Mouse (Mus musculus) liver, postnatal 0 days (tissue): Measurements from ENCODE around the gene Insm1. TPM values are rescaled to one million over a fixed set of nuclear protein-coding genes. Genes with fewer than 3 reads are reported as not detected.

ENCODE experiments used
- ATAC-seq: fragments of 200-750 bp; cut with Nextera tagmentation; 2 replicates; pipeline ENCODE4 v1.8.0; 2017; ENCODE audit warnings: mild to moderate bottlenecking, moderate library complexity
- DNase-seq: peaks from one replicate; pipeline ENCODE4 v3.0.0-alpha.2; 2016
- H3K27ac ChIP-seq: fragments of 300-500 bp; sonication (generic); 2 replicates; pipeline ENCODE4 v1.5.1; 2014; ENCODE audit warnings: antibody characterized with exemption, moderate library complexity, mild to moderate bottlenecking, low read depth
- H3K27me3 ChIP-seq: fragments of 300-500 bp; sonication (generic); 2 replicates; pipeline ENCODE4 v1.6.1; 2014; ENCODE audit warnings: low read length, control low read depth, mixed read lengths; ENCODE audit not compliant: insufficient read depth
- H3K36me3 ChIP-seq: fragments of 300-500 bp; sonication (generic); replicated peaks from 2 replicates; pipeline ENCODE4 v1.6.1; 2014; ENCODE audit warnings: mild to moderate bottlenecking, control low read depth, low read length, moderate library complexity, mixed read lengths; ENCODE audit not compliant: insufficient read depth
- H3K4me1 ChIP-seq: fragments of 300-500 bp; sonication (generic); 2 replicates; pipeline ENCODE4 v1.6.1; 2014; ENCODE audit warnings: antibody characterized with exemption, mild to moderate bottlenecking, control low read depth; ENCODE audit not compliant: insufficient read depth
- H3K4me2 ChIP-seq: fragments of 300-500 bp; sonication (generic); 2 replicates; pipeline ENCODE4 v1.6.1; 2014; ENCODE audit warnings: low read depth, mild to moderate bottlenecking, low read length, moderate library complexity, mixed read lengths
- H3K4me3 ChIP-seq: fragments of 300-500 bp; sonication (generic); 2 replicates; pipeline ENCODE4 v1.5.1; 2014; ENCODE audit warnings: low read depth, low read length
- H3K9ac ChIP-seq: fragments of 300-500 bp; sonication (generic); replicated peaks from 2 replicates; pipeline ENCODE4 v1.6.1; 2014; ENCODE audit warnings: mild to moderate bottlenecking, moderate library complexity
- H3K9me3 ChIP-seq: fragments of 300-500 bp; sonication (generic); 2 replicates; pipeline ENCODE4 v1.6.1; 2016; ENCODE audit warnings: mild to moderate bottlenecking, control low read depth, low read length, mixed read lengths
- CTCF ChIP-seq: sonication (generic); IDR thresholded peaks from 2 replicates; pipeline ENCODE4 v1.5.1; 2016; ENCODE audit warnings: antibody characterized with exemption, low read depth
- EP300 ChIP-seq: IDR thresholded peaks from 2 replicates; pipeline ENCODE4 v1.6.1; 2016; ENCODE audit warnings: antibody characterized with exemption, low read depth, mild to moderate bottlenecking
- WGBS: fragments of 180-500 bp; shearing (Covaris S2); extraction: QIAGEN DNeasy Blood & Tissue Kit; methylation state at CpG from one replicate; pipeline ENCODE4 v1.1.7; 2014; ENCODE audit not compliant: insufficient replicate concordance; 5-methylcytosine and 5-hydroxymethylcytosine counted together
- polyA plus RNA-seq: library from polyadenylated mRNA; unstranded; fragments of >200 nt; fragmentation: Nextera tagmentation; extraction: Ambion mirVana; gene quantifications from 2 replicates; pipeline ENCODE4 v1.2.1, GENCODE M21; 2015

Gene Insm1
- polyA plus RNA-seq, 1 experiment from 2014 or later = not detected

DNA sequence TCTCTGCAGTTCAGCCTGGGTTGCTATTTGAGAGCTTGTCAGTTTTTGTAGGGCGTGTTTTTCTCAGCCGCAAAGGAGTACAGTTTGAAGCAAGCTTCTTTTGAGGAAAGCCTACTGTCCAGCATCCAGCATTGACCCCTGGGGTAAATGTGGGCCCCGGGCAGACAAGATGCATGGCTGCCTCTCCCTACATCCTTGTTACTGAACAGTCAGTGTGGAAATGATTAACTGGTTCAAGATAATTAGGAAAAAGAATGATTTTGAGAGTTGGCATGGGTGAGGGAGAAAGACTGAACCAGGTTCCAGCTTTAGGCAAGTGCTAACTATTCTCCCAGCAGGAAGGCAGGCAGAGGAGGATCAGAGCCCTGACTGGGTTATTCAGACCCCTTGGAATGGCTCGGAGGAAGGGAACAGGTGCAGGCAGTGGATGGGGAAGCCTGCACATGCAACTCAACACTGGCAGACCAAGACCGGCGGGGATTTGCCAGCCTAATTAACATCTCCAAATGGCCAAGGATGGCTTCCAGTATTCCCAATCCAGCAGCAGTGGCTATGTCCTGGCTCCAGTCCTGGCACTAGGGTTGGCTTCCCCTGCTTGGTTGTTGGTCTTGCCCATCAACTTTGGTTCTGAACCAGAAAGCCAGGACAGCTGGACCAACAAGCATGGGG, 28.6 kb downstream of the Insm1 start:
- ATAC-seq (no peak), DNase-seq (no peak)
- no peaks in the 10 kb centered on the region for H3K9me3 ChIP-seq
- no peak overlapping the region for H3K4me3 ChIP-seq
- 0 out of 2 replicates have a peak, but pooled peaks cover 15% of the 10 kb centered on the region for H3K36me3 ChIP-seq
- WGBS = 74% methylated on average over 6 of the region's 6 CpGs
- TF ChIP-seq CTCF (no peak), EP300 (no peak)
- no peak overlapping the region for H3K4me2 ChIP-seq
- no peaks in the 10 kb centered on the region for H3K4me1 ChIP-seq
- no peak overlapping the region for H3K9ac ChIP-seq
- no peaks in the 10 kb centered on the region for H3K27me3 ChIP-seq
- no peak overlapping the region for H3K27ac ChIP-seq

DNA sequence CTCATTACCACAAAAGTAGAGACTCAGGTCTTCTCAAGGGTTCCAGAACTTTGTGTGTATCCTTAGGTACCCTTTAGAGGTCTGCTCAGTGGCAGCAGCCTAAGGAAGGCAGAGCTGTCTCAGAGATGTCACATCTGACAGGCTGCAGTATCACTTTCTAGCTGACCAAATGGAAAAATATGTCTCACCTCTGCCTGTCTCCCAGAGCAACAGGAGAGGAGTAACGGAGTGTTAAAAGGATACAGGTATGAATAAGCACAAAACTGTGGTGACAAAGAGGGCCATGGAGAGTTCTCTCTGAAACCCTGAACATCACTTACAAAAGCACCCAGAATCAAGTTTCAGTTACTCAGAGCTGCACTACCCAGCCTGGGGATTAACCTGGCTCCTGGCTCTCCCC, 32.7 kb downstream of the Insm1 start:
- no peaks in the 10 kb centered on the region for H3K4me1 ChIP-seq
- no peak overlapping the region for H3K4me3 ChIP-seq
- H3K27me3 ChIP-seq = no peaks in the 10 kb centered on the region
- H3K36me3 ChIP-seq = 0 out of 2 replicates have a peak, but pooled peaks cover 7% of the 10 kb centered on the region
- no peak for TF ChIP-seq EP300
- TF ChIP-seq CTCF = no peak
- no peak overlapping the region for H3K4me2 ChIP-seq
- ATAC-seq (no peak), DNase-seq (no peak)
- no peak overlapping the region for H3K27ac ChIP-seq
- H3K9me3 ChIP-seq = no peaks in the 10 kb centered on the region
- H3K9ac ChIP-seq = no peak overlapping the region
- 70% methylated on average over 1 of the region's 1 CpGs for WGBS

DNA sequence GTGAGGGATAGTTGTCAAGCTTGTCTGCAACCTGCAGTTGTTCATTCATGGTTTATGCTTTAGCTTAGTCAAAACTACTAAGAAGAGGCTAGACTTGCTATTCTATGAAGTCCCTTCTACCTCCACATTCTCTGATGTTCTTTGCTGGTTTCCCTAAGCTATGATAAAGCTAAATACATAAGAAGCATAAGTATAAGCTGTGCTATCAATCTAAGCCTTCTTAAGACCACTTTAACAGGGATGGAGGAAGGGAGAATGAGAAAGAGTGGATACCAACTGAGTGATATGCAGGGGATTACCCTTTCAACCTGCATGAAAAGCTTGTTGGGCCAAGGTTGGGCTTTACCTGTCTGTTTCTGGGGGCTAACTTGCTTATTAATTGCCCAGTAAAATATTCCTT, 33.9 kb downstream of the Insm1 start:
- TF ChIP-seq EP300 (no peak), CTCF (no peak)
- no peaks in the 10 kb centered on the region for H3K4me1 ChIP-seq
- H3K27me3 ChIP-seq = no peaks in the 10 kb centered on the region
- ATAC-seq (no peak), DNase-seq (no peak)
- no peak overlapping the region for H3K4me2 ChIP-seq
- no peak overlapping the region for H3K27ac ChIP-seq
- H3K36me3 ChIP-seq = 0 out of 2 replicates have a peak, but pooled peaks cover 7% of the 10 kb centered on the region
- H3K4me3 ChIP-seq = no peak overlapping the region
- H3K9ac ChIP-seq = no peak overlapping the region
- no peaks in the 10 kb centered on the region for H3K9me3 ChIP-seq

DNA sequence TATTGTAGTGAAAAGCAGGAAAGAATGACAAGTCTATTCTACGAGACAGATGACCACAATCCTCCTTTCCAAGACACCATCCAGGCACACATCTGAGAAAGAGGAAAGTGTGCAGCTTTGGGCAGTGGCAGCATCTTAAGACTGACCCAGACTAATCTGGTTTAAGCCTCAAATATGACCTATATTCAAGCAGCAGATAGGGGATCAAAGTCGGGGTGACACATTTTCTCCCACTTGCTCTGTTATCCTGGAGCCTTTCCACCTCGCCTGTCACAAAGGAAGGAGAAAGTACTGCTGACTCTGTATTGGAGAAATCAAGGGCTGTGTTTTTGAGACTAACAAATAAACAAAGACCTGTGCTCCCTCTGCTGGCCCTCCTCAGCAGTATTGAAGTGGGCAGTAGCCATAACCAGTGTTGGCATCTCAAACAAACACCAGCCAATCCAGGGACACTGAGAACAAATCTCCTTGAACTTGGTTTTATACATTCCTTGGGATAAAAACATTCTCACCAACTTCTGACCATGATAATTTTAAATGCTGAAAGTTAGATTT, 34.7 kb downstream of the Insm1 start:
- Histone ChIP-seq H3K27me3 (no peaks in the 10 kb centered on the region), H3K4me3 (no peak overlapping the region), H3K4me2 (no peak overlapping the region), H3K36me3 (0 out of 2 replicates have a peak, but pooled peaks cover 7% of the 10 kb centered on the region), H3K27ac (no peak overlapping the region), H3K9me3 (no peaks in the 10 kb centered on the region), H3K4me1 (no peaks in the 10 kb centered on the region), H3K9ac (no peak overlapping the region)
- TF ChIP-seq CTCF (peak; percentile 39), EP300 (no peak)
- DNase-seq (no peak), ATAC-seq (no peak)
- WGBS = 69% methylated on average over 3 of the region's 3 CpGs

DNA sequence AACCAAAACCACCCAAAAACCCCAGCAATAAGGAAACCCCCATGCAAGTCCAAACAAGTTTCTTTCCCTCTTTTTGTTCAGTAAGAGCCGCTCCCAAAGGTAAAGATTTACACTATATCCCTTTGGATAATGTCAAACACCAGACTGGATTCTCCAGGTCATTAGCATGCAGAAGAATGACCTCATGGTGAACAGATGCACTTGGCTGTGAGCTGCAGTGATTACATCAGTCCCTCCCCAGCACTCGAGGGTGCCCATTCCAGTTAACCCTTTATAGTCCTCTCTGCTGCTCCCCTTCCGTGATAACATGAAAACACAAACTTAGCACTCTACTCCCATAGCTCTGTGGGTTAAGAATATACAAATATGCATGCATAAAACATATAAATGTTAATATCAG, 35.3 kb downstream of the Insm1 start:
- DNase-seq (no peak), ATAC-seq (peak; percentile 40; the same call in 1 of the 2 replicates)
- Histone ChIP-seq H3K36me3 (0 out of 2 replicates have a peak, but pooled peaks cover 7% of the 10 kb centered on the region), H3K4me1 (no peaks in the 10 kb centered on the region), H3K4me2 (no peak overlapping the region), H3K27ac (no peak overlapping the region), H3K4me3 (no peak overlapping the region), H3K9me3 (no peaks in the 10 kb centered on the region), H3K9ac (no peak overlapping the region), H3K27me3 (no peaks in the 10 kb centered on the region)
- WGBS = 53% methylated on average over 3 of the region's 3 CpGs
- no peak for TF ChIP-seq CTCF
- no peak for TF ChIP-seq EP300

DNA sequence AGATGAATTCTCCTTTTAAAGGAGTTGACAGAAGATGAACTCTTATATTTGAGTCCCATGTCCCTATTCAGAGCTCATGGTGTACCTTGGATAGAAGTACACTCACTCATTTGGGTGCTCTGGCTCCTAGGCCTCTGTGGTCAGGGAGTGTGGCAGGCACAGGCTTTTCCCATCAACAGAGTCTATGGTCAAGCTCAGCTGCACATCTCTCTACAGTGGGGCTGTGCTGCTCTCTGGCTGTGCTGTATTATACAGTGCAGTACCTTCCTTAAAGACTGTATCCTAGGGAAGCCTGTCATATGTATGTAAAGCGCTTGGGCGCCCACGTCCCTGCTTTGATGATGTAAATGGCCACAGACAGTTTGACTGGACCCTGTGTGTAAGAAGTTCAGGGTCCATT, 35.9 kb downstream of the Insm1 start:
- Histone ChIP-seq H3K4me1 (no peaks in the 10 kb centered on the region), H3K27ac (no peak overlapping the region), H3K36me3 (0 out of 2 replicates have a peak, but pooled peaks cover 7% of the 10 kb centered on the region), H3K9me3 (no peaks in the 10 kb centered on the region), H3K4me2 (no peak overlapping the region), H3K9ac (no peak overlapping the region), H3K27me3 (no peaks in the 10 kb centered on the region), H3K4me3 (no peak overlapping the region)
- TF ChIP-seq EP300 = no peak
- no peak for TF ChIP-seq CTCF
- DNase-seq = no peak
- 86% methylated on average over 3 of the region's 3 CpGs for WGBS
- no peak for ATAC-seq
